Mouse (Mus musculus) embryo, embryonic 11 days (tissue): Measurements from ENCODE around the gene Lcp2.
"Not testable (repeated sequence)": the region's sequence is repeated elsewhere in the genome, so short reads cannot be mapped to it uniquely, and the experiment has no call there.

Experiments used
- DNase-seq: peaks from one replicate; pipeline ENCODE4 v3.0.0-alpha.2; 2015

Lcp2 gene

GRCm38 (mm10) chr11:34098422-34098821, 51.7 kb downstream of the Lcp2 start, which contains the start of gene 4930469K13Rik:
4930469K13Rik (minus strand) TSS chr11:34098554.
- peak; percentile 37 for DNase-seq

DNA sequence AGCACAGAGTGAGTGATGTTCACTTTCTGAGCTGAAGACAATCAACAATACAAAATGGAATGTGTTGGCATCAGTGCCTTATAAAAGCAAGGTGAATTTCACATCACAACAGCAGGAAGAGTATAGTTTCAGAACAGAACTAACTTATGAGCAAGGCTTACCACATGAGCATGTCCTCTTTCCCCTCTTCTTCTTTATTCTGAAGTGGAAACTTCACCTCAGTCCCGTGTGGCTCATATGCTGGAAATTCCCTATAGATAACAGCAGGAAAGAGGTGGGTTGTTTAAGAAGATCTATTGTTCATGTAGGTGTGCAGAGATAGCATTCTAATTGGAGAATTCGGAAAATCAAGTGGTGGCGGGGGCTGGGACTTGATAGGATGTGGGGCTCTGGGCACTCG, 55.1 kb downstream of the Lcp2 start:
- no peak for DNase-seq

DNA sequence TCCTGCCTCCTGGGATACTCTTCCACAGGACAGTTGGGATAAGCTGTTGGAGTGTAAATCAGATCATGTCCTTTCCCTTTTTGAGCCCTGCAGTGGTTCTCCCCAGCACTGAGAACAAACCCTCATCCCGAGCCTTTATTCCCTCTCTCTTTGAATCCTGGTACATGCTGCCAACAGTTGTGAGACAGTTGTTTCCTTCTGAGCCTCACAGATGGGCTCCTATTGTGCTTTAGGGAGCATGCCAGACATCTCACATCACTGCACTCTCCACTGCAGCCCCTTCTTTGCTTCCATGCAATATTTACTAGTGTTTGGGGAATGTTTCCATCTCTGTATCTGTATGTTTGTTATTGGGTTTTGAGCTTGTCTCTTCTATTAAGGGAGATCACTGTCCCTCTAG, 58.2 kb downstream of the Lcp2 start:
- DNase-seq, result no peak

DNA sequence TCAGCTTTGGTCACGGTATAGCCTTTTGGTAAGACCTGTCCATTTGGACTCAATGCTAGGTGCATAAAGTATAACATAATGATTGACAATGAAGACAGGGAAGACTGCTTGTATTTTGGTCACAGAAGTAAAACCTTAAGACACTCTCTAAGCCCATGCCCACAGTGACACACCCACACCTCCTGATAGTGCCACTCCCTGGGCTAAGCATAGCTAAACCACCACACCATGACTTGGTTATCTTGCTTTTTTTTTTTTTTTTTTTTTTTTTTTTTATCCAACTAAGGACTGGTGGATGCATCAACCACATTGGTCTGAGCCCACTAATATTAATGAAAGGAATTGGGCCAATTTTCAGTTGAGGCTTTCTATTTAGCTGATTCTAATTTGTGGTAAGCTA, 62.5 kb downstream of the Lcp2 start:
- no peak for DNase-seq

GRCm38 (mm10) chr11:34111940-34112339, 65.2 kb downstream of the Lcp2 start:
- DNase-seq, result no peak

DNA sequence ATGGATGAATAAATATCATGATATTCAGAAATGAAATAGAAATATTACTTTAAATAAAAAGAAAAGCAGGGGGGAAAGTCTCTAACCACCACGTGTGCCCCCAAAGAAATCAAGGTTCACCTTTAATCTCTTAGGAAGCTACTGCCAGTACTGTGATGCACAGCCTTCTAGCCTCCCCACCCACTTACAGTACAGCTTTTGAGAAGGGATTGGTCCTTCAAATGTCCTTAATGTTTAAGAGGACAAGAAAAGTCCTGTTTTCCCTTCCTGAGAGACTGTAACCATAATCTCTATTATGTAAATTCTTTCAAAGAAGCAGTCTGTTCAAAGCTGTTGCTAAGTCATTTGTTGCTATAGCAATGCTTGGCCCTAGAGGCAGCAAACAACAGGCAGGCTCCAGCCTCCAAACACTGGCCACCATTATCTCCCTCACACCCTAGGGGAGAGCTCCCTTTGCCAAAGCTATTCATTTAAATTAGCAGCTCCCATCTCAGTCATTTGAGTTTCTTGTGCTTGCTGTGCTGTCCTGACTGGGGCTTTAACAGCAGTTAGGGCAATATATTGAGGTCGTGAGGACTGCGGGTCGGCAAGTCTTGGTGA, 66.2 kb downstream of the Lcp2 start:
- DNase-seq, result peak; percentile 69

DNA sequence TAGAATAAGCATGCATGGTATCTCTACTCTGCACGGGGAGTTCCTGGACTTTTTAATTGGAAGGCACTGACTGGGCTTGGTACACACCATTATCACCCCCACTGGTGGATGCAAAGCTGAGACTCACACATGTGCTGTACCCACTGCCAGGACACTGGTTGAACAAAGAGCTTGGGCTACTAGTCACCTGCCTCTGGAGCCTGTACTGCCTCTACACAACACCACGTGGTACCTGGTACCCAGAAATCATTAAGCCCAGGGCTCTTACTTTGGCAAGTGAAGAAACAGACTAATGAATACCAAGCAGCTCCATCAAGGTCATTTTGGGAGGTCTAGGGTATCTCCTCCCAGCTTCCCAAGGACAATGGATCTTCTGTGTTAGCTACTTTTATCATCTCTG, 67.0 kb downstream of the Lcp2 start:
- DNase-seq, result no peak

- no peak for DNase-seq
Observed at GRCm38 (mm10) chr11:34116572-34117135, 69.9 kb downstream of the Lcp2 start.

GRCm38 (mm10) chr11:34117581-34117980, 70.9 kb downstream of the Lcp2 start:
- DNase-seq, result no peak

- no peak for DNase-seq
Observed at GRCm38 (mm10) chr11:34118319-34118718, 71.6 kb downstream of the Lcp2 start.

DNA sequence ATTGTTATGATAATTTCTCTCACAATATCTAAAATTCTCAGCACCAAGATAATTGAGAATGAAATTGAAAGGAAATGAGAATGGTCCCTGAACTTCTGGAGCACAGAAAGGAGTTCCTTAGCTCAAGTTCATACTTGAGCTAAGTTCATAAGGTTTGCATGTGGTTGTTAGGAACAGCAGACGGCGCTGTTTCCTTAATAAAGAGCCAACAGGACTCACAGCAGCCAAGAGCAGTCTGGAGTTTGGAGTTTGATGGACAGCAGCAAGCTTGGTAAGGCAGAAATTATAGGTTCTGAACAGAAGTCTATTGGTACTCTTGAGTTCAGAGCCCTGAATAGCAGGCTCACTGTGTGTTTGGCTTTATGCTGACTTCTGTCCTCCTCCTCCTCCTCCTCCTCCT, 76.4 kb downstream of the Lcp2 start:
- DNase-seq, result peak; percentile 78

- no peak for DNase-seq
Observed at GRCm38 (mm10) chr11:34124852-34125251, 78.1 kb downstream of the Lcp2 start.

- not testable (repeated sequence) for DNase-seq
Observed at GRCm38 (mm10) chr11:34125727-34126126, 79.0 kb downstream of the Lcp2 start.

DNA sequence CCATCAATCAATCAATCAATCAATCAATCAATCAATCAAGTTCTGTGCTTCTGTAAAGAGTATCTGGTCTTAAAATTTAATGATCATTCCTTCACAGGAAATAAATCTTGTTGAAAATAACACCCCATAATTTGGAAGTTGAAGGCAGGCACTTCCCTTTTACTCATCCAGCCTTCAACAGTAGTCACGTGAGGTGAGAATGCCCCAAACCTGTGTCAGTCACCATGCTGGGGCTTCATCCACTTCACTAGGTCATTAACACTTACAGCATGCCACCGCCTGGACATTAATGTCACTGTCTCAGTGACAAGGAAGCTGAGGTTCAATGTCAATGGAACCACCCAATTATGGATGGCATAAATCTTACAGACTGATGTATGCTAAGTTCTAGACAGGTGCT, 81.7 kb downstream of the Lcp2 start:
- no peak for DNase-seq

- no peak for DNase-seq
Observed at GRCm38 (mm10) chr11:34139296-34139695, 92.6 kb downstream of the Lcp2 start.
